Comparison of ENCODE assay signal across 13 mouse cellular contexts in the genomic region with DNA sequence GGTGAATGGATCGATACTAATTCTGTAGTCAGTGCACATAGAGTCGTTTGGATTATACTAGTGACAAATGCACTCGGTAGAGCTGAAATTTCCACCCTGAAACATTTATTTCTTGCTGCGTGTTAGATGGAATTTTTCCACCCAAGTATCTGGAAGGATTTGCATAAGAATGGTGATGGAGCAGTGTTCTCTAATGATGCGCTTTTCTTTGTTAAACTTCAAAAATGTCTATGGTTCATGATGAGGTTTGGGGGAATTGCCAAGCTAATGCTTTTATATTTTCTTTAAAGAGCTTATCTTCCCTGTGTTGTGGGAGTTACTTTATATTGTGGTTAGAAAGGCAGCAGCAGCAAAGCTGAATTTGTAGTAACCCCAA.
A peak's percentile ranks its signal among the peaks of the same experiment; 100 is the strongest.
DNase-seq lines count a peak whose midpoint lies in the region; ATAC-seq and TF ChIP-seq lines count a peak whose summit lies in the region.
"Had no signal": no experiment of that assay in that cellular context is flagged by ENCODE, and none has a peak within 500 bp of the region (broad histone marks: within the 10 kb centered on the region; RNA-seq: fewer than 3 reads in every experiment).

No protein-coding gene starts in this region.

- H3K27me3 ChIP-seq in hindbrain, embryonic 15.5 days: no peaks in the 10 kb centered on the region
- H3K27me3 ChIP-seq in hindbrain, embryonic 11.5 days (ENCODE audit: control insufficient read depth, insufficient read depth, low read length): no peaks in the 10 kb centered on the region
- H3K27me3 ChIP-seq in ES-Bruce4 (ENCODE audit: control insufficient read depth, insufficient read depth, low read length, poor library complexity, severe bottlenecking): no peaks in the 10 kb centered on the region
- no peaks in the 10 kb centered on the region for H3K27me3 ChIP-seq in forebrain, postnatal 0 days (ENCODE audit: insufficient read depth, low read length)
- H3K27me3 ChIP-seq: embryonic facial prominence, embryonic 13.5 days; liver, embryonic 12.5 days had no signal

- peak overlapping the region; percentile 29; the same call in 1 of the 2 replicates for H3K27ac ChIP-seq in hindbrain, embryonic 15.5 days (replicated peaks)
- H3K27ac ChIP-seq in hindbrain, embryonic 11.5 days (ENCODE audit: low read depth, low read length): no peak overlapping the region
- peak overlapping the region; percentile 96 for H3K27ac ChIP-seq in ES-Bruce4 (ENCODE audit: insufficient read depth, low read length)
- H3K27ac ChIP-seq in forebrain, postnatal 0 days (ENCODE audit: low read depth, low read length): peak overlapping the region; percentile 36
- H3K27ac ChIP-seq: embryonic facial prominence, embryonic 13.5 days; liver, embryonic 12.5 days; macrophage had no signal

- no peak overlapping the region for H3K4me2 ChIP-seq in hindbrain, embryonic 15.5 days
- H3K4me2 ChIP-seq in hindbrain, embryonic 11.5 days (replicated peaks; ENCODE audit: low read depth, low read length): no peak overlapping the region
- no peak overlapping the region for H3K4me2 ChIP-seq in forebrain, postnatal 0 days (ENCODE audit: low read depth)
- H3K4me2 ChIP-seq: embryonic facial prominence, embryonic 13.5 days; liver, embryonic 12.5 days had no signal

- H3K9me3 ChIP-seq in hindbrain, embryonic 15.5 days: no peaks in the 10 kb centered on the region
- H3K9me3 ChIP-seq in hindbrain, embryonic 11.5 days (ENCODE audit: control insufficient read depth, low read length): no peaks in the 10 kb centered on the region
- peaks cover 16% of the 10 kb centered on the region for H3K9me3 ChIP-seq in ES-Bruce4 (replicated peaks; ENCODE audit: control insufficient read depth, insufficient read depth, low read length, poor library complexity, severe bottlenecking)
- H3K9me3 ChIP-seq in forebrain, postnatal 0 days (ENCODE audit: low read length): no peaks in the 10 kb centered on the region
- H3K9me3 ChIP-seq: embryonic facial prominence, embryonic 13.5 days; liver, embryonic 12.5 days had no signal

- TF ChIP-seq EP300 in ES-Bruce4 (IDR thresholded peaks at IDR 0.05; ENCODE audit: insufficient read depth, low read depth, low read length): no peak

- no peak for ATAC-seq in hindbrain, embryonic 15.5 days (ENCODE audit: low FRiP score, low read depth)
- ATAC-seq in hindbrain, embryonic 11.5 days (ENCODE audit: low FRiP score): no peak
- ATAC-seq in forebrain, postnatal 0 days: peak; percentile 72; the same call in 1 of the 2 replicates
- ATAC-seq in activated CD4-positive, CD25-positive, alpha-beta regulatory T cell, adult 4 months: no peak
- ATAC-seq: liver, embryonic 12.5 days had no signal

- WGBS in hindbrain, embryonic 15.5 days: 37% methylated on average over 5 of the region's 5 CpGs
- WGBS in hindbrain, embryonic 11.5 days: 58% methylated on average over 5 of the region's 5 CpGs
- WGBS in forebrain, postnatal 0 days: 21% methylated on average over 5 of the region's 5 CpGs

- no peak for DNase-seq in hindbrain, embryonic 11.5 days (ENCODE audit: low spot score)
- peak; percentile 45 for DNase-seq in Muller cell, postnatal 12 days (ENCODE audit: inconsistent ontology term)
- DNase-seq in forebrain, postnatal 0 days: peak; percentile 32
- no peak for DNase-seq in testis, postnatal 10 days (ENCODE audit: low spot score)
- DNase-seq: adrenal gland, adult 8-10 months; cerebellum, postnatal 14 days; heart, postnatal 10 days had no signal

- no peak overlapping the region for H3K9ac ChIP-seq in hindbrain, embryonic 15.5 days
- no peak overlapping the region for H3K9ac ChIP-seq in hindbrain, embryonic 11.5 days (ENCODE audit: low read depth, low read length)
- H3K9ac ChIP-seq in ES-Bruce4 (ENCODE audit: low read depth, poor library complexity, severe bottlenecking): no peak overlapping the region
- no peak overlapping the region for H3K9ac ChIP-seq in forebrain, postnatal 0 days
- H3K9ac ChIP-seq: embryonic facial prominence, embryonic 13.5 days; liver, embryonic 12.5 days had no signal

- peaks cover 12% of the 10 kb centered on the region for H3K4me1 ChIP-seq in hindbrain, embryonic 15.5 days (replicated peaks)
- no peaks in the 10 kb centered on the region for H3K4me1 ChIP-seq in hindbrain, embryonic 11.5 days (replicated peaks; ENCODE audit: control insufficient read depth, insufficient read depth, low read length)
- H3K4me1 ChIP-seq in ES-Bruce4 (ENCODE audit: control insufficient read depth, insufficient read depth, low read length): peaks cover 9% of the 10 kb centered on the region
- H3K4me1 ChIP-seq in forebrain, postnatal 0 days (ENCODE audit: insufficient read depth): peaks cover 5% of the 10 kb centered on the region; the same call in 1 of the 2 replicates
- H3K4me1 ChIP-seq: liver, embryonic 12.5 days had no signal

- H3K4me3 ChIP-seq in hindbrain, embryonic 15.5 days: no peak overlapping the region
- H3K4me3 ChIP-seq in hindbrain, embryonic 11.5 days (ENCODE audit: low read depth, low read length): no peak overlapping the region
- no peak overlapping the region for H3K4me3 ChIP-seq in ES-Bruce4 (ENCODE audit: low read depth, low read length)
- no peak overlapping the region for H3K4me3 ChIP-seq in forebrain, postnatal 0 days (ENCODE audit: low read depth, low read length)
- H3K4me3 ChIP-seq: embryonic facial prominence, embryonic 13.5 days; liver, embryonic 12.5 days had no signal

- no peaks in the 10 kb centered on the region for H3K36me3 ChIP-seq in hindbrain, embryonic 15.5 days
- H3K36me3 ChIP-seq in hindbrain, embryonic 11.5 days (ENCODE audit: control insufficient read depth, insufficient read depth, low read length): no peaks in the 10 kb centered on the region
- H3K36me3 ChIP-seq in ES-Bruce4 (ENCODE audit: control insufficient read depth, insufficient read depth, low read length, poor library complexity, severe bottlenecking): no peaks in the 10 kb centered on the region; the same call in 1 of the 2 replicates
- no peaks in the 10 kb centered on the region for H3K36me3 ChIP-seq in forebrain, postnatal 0 days (ENCODE audit: insufficient read depth)
- H3K36me3 ChIP-seq: embryonic facial prominence, embryonic 13.5 days; liver, embryonic 12.5 days had no signal

- no peak for TF ChIP-seq CTCF in ES-Bruce4 (IDR thresholded peaks at IDR 0.05; ENCODE audit: low read depth, low read length)
- no peak for TF ChIP-seq CTCF in forebrain, postnatal 0 days (IDR thresholded peaks at IDR 0.05; ENCODE audit: low read depth)

- TF ChIP-seq POLR2A in ES-Bruce4 (IDR thresholded peaks at IDR 0.05; ENCODE audit: insufficient read depth, low read length): no peak

Comparison
In these comparisons a context has a peak if more than half of its experiments do, and no peak if none do; other contexts are left out.
1. DNase-seq: peak in Muller cell, postnatal 12 days (single experiment) and forebrain, postnatal 0 days (single experiment); none in hindbrain, embryonic 11.5 days (single experiment) and testis, postnatal 10 days (single experiment).